Mouse (Mus musculus) bone marrow, adult 2 months (tissue): ENCODE measurements around the gene Stn1. TPM values are rescaled to one million over a fixed set of nuclear protein-coding genes. Genes with fewer than 3 reads are reported as not detected.

Source experiments
- H3K27ac ChIP-seq: fragments of 200-500 bp; 2 replicates; pipeline ENCODE4 v1.5.1; 2012; ENCODE audit warnings: low read depth, mild to moderate bottlenecking, control low read depth, inconsistent platforms, low read length; ENCODE audit not compliant: control insufficient read depth, poor library complexity, insufficient read depth
- H3K4me1 ChIP-seq: fragments of 200-500 bp; 2 replicates; pipeline ENCODE4 v1.6.1; 2011; ENCODE audit warnings: low read length; ENCODE audit not compliant: control insufficient read depth, insufficient read depth
- H3K4me3 ChIP-seq: fragments of 200-500 bp; replicated peaks from 2 replicates; pipeline ENCODE3; 2011; ENCODE audit warnings: mild to moderate bottlenecking, low read depth, low read length, control low read depth; ENCODE audit not compliant: control insufficient read depth
- CTCF ChIP-seq: fragments of 200-500 bp; IDR thresholded peaks from 2 replicates; pipeline ENCODE4 v1.5.1; 2011; ENCODE audit warnings: low read length, control low read depth; ENCODE audit not compliant: control insufficient read depth, insufficient read depth
- POLR2A ChIP-seq: fragments of 200-500 bp; IDR thresholded peaks from 2 replicates; pipeline ENCODE4 v1.6.1; 2011; ENCODE audit warnings: low read depth, mild to moderate bottlenecking, control low read depth, low read length, borderline replicate concordance; ENCODE audit not compliant: control insufficient read depth
- WGBS: fragments of 180-500 bp; shearing (Covaris S2); methylation state at CpG from one replicate; pipeline ENCODE4 v1.1.7; 2018; 5-methylcytosine and 5-hydroxymethylcytosine counted together
- polyA plus RNA-seq: library from polyadenylated mRNA; stranded (reverse); fragments of >200 nt; gene quantifications from 2 replicates; pipeline ENCODE4 v1.2.4, GENCODE M21; 2011; ENCODE audit warnings: low replicate concordance; ENCODE audit not compliant: missing spikeins, insufficient read depth, insufficient read length

Stn1 gene
- polyA plus RNA-seq, 1 experiment, result 19.1 TPM

DNA sequence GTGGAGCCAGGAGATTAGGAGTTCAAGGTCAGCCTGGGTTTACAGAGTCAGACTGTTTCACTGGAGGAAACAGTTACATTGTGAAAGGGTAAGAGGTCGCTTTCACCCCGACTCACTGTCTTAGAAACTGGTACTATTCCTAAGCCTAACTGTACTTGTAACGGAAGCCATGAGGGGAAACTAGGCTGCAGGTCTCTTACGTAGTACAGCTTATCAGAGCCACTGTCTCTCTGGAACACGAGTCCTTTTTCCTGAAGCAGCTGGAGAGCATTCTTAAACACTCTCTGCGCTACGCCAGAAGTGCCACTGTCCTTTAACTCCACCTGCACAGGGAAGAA, 27.2 kb downstream of the Stn1 start:
- TF ChIP-seq POLR2A, result no peak
- TF ChIP-seq CTCF, result no peak

DNA sequence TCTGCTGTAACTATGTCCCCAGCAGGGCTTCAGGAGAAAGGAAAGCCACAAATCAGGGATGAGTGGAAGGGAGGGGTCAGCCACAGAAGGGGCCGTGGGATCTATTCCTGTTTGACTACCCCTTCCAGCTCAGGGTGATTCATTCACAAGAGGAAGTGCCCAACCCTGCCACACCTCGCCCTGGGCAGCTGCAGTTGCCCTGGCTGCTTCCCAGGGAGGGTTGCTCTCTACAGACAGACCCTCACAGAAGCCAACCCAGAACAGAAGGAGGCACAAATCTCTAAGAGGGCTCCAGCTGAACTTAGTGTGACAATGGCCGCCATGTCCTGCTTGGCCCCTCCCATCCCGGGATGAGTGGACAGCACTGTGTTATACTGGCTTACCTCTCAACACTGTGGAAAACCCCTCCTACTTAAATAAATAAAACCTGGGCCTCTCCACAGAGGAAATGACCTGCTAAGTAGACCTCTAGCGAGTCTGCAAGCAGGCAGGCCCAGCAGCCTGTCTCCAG, 28.5 kb downstream of the Stn1 start:
- Histone ChIP-seq H3K4me1 (peaks cover 16% of the 10 kb centered on the region), H3K27ac (peak overlapping the region; percentile 81), H3K4me3 (no peak overlapping the region)
- TF ChIP-seq POLR2A, result peak; percentile 24; the same call in 1 of the 2 replicates
- TF ChIP-seq CTCF, result no peak
- 12% methylated on average over 5 of the region's 5 CpGs for WGBS

More for the DNA sequence above, 27.2 kb downstream of the Stn1 start:
- H3K4me1 ChIP-seq, result peaks cover 18% of the 10 kb centered on the region
- peak overlapping the region; percentile 67 for H3K27ac ChIP-seq
- 28% methylated on average over 7 of the region's 7 CpGs for WGBS
- H3K4me3 ChIP-seq, result no peak overlapping the region

DNA sequence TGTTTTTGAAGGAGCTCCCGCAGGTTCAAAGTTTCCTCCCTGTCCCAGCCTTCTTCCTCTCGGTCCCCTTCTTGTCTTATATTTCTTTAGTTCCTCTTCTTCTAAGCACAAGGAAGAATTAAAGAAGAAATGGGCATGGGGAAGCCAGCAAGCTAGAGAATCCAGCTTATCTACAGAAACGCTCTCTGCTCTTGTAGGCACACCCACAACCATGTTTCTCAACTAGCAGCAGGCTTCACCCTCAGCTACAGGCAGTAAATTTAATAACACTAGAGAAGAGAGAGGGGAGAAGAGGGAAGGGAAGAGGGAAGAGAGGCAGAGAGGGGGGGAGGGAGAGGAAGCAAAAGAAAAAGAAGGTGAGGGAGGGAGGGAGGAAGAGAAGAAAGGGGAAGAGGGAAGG, 29.1 kb downstream of the Stn1 start:
- 0% methylated on average over 3 of the region's 3 CpGs for WGBS
- Histone ChIP-seq H3K4me1 (peaks cover 16% of the 10 kb centered on the region), H3K27ac (peak overlapping the region; percentile 81), H3K4me3 (peak overlapping the region; percentile 64)
- no peak for TF ChIP-seq CTCF
- no peak for TF ChIP-seq POLR2A

DNA sequence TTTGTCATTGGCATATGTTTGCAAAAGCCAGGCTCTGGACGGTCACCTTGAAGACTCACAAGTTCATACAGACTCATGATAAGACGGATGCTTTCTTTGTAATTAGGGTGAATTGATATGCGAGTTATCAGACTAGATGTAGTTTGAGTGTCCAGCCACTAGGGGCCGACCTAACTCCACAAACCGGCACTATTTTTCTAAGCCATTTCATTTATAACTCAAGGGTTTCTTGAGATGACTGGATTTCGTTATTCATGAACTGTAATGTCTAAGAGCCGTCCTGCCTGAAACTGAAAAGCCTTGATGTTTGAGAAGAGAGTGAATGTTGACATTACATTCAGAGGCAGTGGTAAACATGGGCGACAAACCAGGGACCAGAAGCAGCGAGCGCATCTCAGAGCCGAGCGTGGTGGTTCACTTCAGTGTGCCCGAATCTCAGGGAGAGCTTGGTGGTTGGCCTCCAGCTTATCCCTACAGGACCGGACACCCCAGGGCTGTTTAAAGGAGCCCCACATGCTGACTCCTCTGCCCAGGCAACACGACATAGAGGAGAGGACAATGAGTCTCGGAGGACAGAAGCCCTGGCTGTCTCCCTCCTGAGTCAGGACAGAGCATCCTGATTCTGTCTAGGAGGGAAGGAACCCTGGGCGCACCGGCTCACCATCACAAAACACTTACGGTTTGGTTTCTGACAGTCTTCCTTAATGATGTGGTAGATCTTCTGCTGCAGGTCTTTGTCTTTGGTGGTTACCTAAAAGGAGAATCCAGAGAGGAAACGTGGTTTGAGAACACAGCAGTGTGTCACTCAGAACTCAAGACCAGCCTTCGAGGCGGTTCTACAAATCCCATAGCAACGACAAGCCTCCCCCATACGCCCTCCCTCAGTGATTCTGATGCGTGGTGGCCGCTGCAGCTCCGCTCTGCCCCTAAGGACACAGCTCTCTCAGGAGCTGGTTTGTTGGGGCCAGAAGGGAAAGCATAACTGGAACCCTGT, 29.9 kb downstream of the Stn1 start:
- TF ChIP-seq CTCF (peak; percentile 45), POLR2A (no peak)
- Histone ChIP-seq H3K27ac (peak overlapping the region; percentile 81), H3K4me3 (peak overlapping the region; percentile 64), H3K4me1 (peaks cover 16% of the 10 kb centered on the region)
- WGBS, result 12% methylated on average over 27 of the region's 27 CpGs

DNA sequence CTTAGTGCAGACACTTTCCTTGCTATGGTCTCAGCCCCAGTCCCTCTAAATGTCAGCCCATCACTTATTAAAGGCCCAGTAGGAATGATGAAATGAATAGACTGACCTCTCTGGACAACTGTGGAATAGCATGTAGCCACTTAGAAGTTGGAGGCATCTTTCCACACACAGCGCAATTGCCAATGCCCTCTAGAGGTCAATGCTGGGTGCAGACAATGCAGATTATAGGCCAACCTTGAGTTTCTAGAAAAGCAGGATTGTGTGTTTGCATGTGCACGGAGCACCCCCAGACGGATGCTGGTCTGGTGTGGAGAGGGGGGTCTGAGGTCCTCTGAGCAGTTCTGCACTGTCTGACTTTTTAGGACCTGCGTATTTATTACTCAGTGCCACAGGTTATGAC, 33.7 kb downstream of the Stn1 start:
- 70% methylated on average over 4 of the region's 4 CpGs for WGBS
- Histone ChIP-seq H3K27ac (no peak overlapping the region), H3K4me1 (no peaks in the 10 kb centered on the region; the same call in 1 of the 2 replicates), H3K4me3 (no peak overlapping the region)
- TF ChIP-seq CTCF, result peak; percentile 40; the same call in 1 of the 2 replicates
- no peak for TF ChIP-seq POLR2A

DNA sequence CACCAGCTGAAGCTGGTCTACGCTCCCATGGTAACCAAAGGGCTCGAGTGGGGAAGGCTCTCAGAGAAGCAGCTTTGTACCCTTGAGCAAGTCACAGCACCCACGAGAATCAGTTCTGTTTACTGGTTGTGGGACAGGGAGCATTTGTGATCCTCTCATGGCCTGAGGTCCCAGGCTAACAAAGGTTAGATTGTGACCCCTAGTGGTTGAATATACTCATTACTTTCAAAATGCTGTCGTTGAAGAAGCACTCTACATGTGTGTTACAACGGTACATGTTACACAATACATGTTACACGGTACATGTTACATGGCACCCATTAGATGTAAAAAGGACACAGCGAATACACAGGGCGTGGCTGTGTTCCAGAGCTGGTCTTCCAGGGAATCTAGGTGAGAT, 34.7 kb downstream of the Stn1 start:
- Histone ChIP-seq H3K4me3 (no peak overlapping the region), H3K27ac (no peak overlapping the region), H3K4me1 (no peaks in the 10 kb centered on the region; the same call in 1 of the 2 replicates)
- 65% methylated on average over 8 of the region's 8 CpGs for WGBS
- TF ChIP-seq POLR2A (no peak), CTCF (peak; percentile 12; the same call in 1 of the 2 replicates)

DNA sequence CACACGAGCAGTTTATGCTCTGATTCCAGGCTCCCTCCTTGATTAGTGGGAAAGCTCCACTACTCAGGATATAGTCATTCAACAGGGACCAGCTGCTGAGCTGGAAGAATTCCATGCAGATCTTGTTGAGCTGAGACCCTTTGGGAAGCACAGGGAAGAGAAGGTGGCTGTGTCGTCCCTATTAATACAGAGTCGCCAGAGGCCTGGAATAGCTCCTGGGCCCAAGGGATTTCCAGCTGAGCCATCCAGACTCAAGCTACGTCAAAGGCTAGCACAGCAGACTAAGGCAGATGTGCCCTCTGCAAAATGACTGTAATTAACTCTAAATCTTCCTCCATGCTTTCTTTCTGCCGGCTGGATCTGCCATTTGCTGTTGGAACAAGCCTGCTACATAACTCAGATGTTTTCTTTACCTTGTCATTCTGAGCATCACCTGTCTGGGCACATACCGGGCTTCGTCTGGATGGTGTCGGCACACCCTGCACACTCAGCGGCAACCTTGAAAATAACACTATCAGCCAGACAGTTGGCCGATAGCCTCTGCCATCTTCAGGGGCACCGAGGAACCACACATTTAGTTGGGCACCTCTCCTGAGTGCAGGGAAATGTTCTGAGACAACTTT, 36.8 kb downstream of the Stn1 start:
- Histone ChIP-seq H3K27ac (no peak overlapping the region), H3K4me3 (no peak overlapping the region), H3K4me1 (no peaks in the 10 kb centered on the region)
- TF ChIP-seq POLR2A (no peak), CTCF (no peak)
- WGBS, result 87% methylated on average over 11 of the region's 11 CpGs

DNA sequence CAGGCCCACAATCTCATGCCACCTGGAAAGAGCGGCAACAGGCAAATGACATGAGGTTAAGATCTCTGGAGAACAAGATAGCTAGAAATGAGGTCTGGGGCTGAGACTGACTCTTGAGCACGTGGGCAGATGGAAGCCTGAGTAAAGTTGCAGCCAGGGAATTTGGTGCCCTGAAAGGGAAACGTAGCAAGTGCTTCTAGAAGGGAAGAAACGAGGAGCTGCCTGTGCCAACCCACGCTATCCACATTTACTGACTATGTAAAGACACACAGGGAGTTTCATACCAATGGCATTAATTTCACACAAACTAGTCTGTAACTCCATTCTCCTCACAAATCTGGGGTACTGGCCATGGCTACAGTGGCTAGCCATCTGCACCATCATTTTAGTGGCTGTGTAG, 37.5 kb downstream of the Stn1 start:
- no peak overlapping the region for H3K4me3 ChIP-seq
- no peaks in the 10 kb centered on the region for H3K4me1 ChIP-seq
- no peak overlapping the region for H3K27ac ChIP-seq
- TF ChIP-seq POLR2A, result no peak
- no peak for TF ChIP-seq CTCF
- WGBS, result 82% methylated on average over 5 of the region's 5 CpGs
